Mouse (Mus musculus): Measurements from ENCODE around the gene Cd47.

GRCm38 (mm10) chr16:49937218-49938165 lies 137.2 kb downstream of the Cd47 start:
- TF ChIP-seq CTCF (IDR thresholded peaks at IDR 0.05; ENCODE audit: borderline replicate concordance, insufficient read depth, low read length) (no peak), POLR2A (IDR thresholded peaks at IDR 0.05; ENCODE audit: low read depth, low read length) (no peak)
